Mouse (Mus musculus): ENCODE measurements around the gene St6gal1. TPM values are rescaled to one million over a fixed set of nuclear protein-coding genes. Genes with fewer than 3 reads are reported as not detected.

St6gal1 gene
- polyA plus RNA-seq, 1 experiment from 2014 or later = 43.5 TPM

DNA sequence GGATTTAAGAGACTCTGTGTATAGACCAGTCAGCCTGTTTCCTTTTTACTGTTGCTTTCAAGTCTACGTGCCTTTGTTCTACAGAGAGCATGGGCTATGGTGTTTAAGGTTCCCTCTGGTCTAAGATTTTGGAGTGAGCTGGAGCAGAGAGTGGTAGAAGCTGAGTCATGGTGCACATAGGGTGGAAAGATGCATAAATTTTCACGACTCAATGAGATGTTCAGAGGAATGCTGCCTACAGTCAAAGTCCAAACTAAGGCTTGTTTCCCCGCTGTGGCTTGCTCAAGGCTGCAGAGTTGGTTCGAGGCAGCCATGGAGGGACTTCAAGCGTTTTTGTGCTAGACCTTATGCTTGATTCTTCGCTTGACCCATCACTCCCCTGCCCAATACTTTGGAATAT is 96.0 kb downstream of the St6gal1 start:
- Histone ChIP-seq H3K4me2 (replicated peaks) (no peak overlapping the region), H3K9me3 (0 out of 2 replicates have a peak, but pooled peaks cover 4% of the 10 kb centered on the region), H3K9ac (no peak overlapping the region), H3K27ac (no peak overlapping the region), H3K4me3 (no peak overlapping the region), H3K4me1 (peaks cover 4% of the 10 kb centered on the region; the same call in 1 of the 2 replicates), H3K36me3 (peaks cover 34% of the 10 kb centered on the region), H3K27me3 (replicated peaks) (no peaks in the 10 kb centered on the region)
- 91% methylated on average over 6 of the region's 6 CpGs for WGBS
- no peak for ATAC-seq (ENCODE audit: low FRiP score, low read depth)

DNA sequence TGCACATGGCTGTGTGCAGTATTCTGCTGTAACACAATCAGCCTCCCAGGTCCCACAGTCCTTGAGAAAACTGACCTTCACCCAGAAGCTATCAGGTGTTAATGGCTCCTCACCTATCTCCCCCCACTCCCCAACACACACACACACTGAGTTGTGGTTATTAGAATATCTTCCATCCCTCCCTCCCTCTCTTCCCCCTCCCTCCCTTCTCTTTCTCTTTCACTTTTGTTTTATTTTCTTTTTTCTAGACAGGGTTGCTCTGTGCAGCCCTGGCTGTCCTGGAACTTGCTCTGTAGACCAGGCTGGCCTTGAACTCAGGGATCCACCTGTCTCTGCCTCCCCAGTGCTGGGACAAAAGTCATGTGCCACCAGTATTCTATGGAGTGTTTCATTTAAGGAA is 97.9 kb downstream of the St6gal1 start:
- Histone ChIP-seq H3K27me3 (replicated peaks) (no peaks in the 10 kb centered on the region), H3K36me3 (peaks cover 32% of the 10 kb centered on the region), H3K9me3 (no peaks in the 10 kb centered on the region), H3K27ac (no peak overlapping the region), H3K9ac (no peak overlapping the region), H3K4me2 (replicated peaks) (no peak overlapping the region), H3K4me3 (no peak overlapping the region), H3K4me1 (peaks cover 4% of the 10 kb centered on the region; the same call in 1 of the 2 replicates)
- no peak for ATAC-seq (ENCODE audit: low FRiP score, low read depth)

DNA sequence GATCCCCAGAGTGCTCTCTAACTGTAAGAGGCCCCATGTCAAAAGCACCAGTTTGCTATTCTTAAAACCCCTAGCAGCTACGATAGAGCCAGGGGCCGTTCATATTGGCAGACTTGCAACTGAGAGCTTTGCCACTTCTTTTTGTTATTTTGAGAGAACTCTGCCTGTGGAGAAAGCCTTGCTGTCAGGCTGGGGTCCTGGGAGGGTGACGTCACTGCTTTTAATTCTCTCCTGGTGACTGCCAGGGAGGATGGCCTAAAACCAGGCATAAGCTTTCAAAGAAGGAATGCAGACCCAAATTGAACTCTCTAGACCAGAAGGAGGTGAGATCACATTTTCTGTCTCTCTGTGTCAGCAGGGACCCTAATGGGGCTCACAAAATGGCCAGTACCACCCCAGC is 99.4 kb downstream of the St6gal1 start:
- no peak overlapping the region for H3K4me2 ChIP-seq (replicated peaks)
- peaks cover 37% of the 10 kb centered on the region for H3K36me3 ChIP-seq
- H3K4me1 ChIP-seq = peaks cover 4% of the 10 kb centered on the region; the same call in 1 of the 2 replicates
- 51% methylated on average over 3 of the region's 3 CpGs for WGBS
- H3K9ac ChIP-seq = no peak overlapping the region
- no peak for ATAC-seq (ENCODE audit: low FRiP score, low read depth)
- H3K4me3 ChIP-seq = no peak overlapping the region
- no peak overlapping the region for H3K27ac ChIP-seq
- H3K27me3 ChIP-seq (replicated peaks) = no peaks in the 10 kb centered on the region
- no peaks in the 10 kb centered on the region for H3K9me3 ChIP-seq

GRCm38 (mm10) chr16:23324867-23325650 is 100.5 kb downstream of the St6gal1 start:
- no peak for ATAC-seq (ENCODE audit: low FRiP score, low read depth)
- Histone ChIP-seq H3K9ac (no peak overlapping the region), H3K4me2 (replicated peaks) (no peak overlapping the region), H3K4me1 (peaks cover 4% of the 10 kb centered on the region; the same call in 1 of the 2 replicates), H3K4me3 (no peak overlapping the region), H3K27ac (no peak overlapping the region), H3K9me3 (no peaks in the 10 kb centered on the region), H3K27me3 (replicated peaks) (no peaks in the 10 kb centered on the region), H3K36me3 (peaks cover 39% of the 10 kb centered on the region)
- 66% methylated on average over 6 of the region's 6 CpGs for WGBS

DNA sequence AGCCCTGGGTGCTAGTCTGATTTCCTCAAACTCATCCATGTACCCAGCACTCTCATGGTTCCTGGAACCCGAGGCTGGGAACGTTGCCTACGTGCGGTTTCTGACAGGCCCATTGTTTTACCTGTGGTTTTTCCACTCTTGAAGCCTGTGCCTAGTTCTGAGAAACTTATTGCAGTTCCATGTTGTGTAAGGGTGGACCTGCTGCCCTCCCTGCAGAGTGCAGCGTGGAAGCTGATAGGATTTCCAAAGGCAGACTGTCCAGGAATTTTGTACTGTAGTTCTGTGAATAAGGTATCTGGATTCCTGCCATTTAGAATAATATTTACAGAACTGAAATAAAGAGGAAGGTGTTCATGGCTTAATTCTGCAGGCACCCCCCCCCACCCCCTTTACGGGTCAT is 102.1 kb downstream of the St6gal1 start:
- no peak for ATAC-seq (ENCODE audit: low FRiP score, low read depth)
- Histone ChIP-seq H3K4me3 (no peak overlapping the region), H3K36me3 (peaks cover 33% of the 10 kb centered on the region), H3K27ac (no peak overlapping the region), H3K9ac (no peak overlapping the region), H3K27me3 (replicated peaks) (no peaks in the 10 kb centered on the region), H3K4me2 (replicated peaks) (no peak overlapping the region), H3K9me3 (no peaks in the 10 kb centered on the region), H3K4me1 (peaks cover 4% of the 10 kb centered on the region; the same call in 1 of the 2 replicates)
- 94% methylated on average over 6 of the region's 6 CpGs for WGBS

DNA sequence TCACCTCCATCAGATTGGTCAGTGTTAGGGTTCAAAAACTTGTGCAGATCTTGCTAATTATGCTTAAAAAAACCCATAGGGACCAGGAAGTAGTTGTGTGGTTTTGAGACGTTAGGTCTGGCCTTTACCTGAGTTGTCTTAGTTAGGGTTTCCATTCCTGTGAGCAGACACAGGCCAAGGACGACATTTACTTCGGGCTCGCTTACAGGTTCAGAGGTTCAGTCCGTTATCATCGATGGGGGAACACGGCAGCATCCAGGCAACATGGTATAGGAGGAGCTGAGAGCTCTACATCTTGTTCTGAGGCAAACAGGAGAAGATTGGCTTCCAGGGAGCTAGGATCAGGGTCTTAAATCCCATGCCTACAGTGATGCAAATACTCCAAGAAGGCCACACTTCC is 102.7 kb downstream of the St6gal1 start:
- H3K9ac ChIP-seq = no peak overlapping the region
- no peak overlapping the region for H3K4me3 ChIP-seq
- ATAC-seq (ENCODE audit: low FRiP score, low read depth) = no peak
- peaks cover 34% of the 10 kb centered on the region for H3K36me3 ChIP-seq
- H3K9me3 ChIP-seq = no peaks in the 10 kb centered on the region
- no peaks in the 10 kb centered on the region for H3K27me3 ChIP-seq (replicated peaks)
- H3K4me2 ChIP-seq (replicated peaks) = no peak overlapping the region
- peaks cover 4% of the 10 kb centered on the region; the same call in 1 of the 2 replicates for H3K4me1 ChIP-seq
- no peak overlapping the region for H3K27ac ChIP-seq
- WGBS = 94% methylated on average over 7 of the region's 7 CpGs

GRCm38 (mm10) chr16:23328201-23328600 is 103.7 kb downstream of the St6gal1 start:
- Histone ChIP-seq H3K4me2 (replicated peaks) (no peak overlapping the region), H3K4me3 (no peak overlapping the region), H3K9me3 (no peaks in the 10 kb centered on the region), H3K27ac (no peak overlapping the region), H3K27me3 (replicated peaks) (no peaks in the 10 kb centered on the region), H3K9ac (no peak overlapping the region), H3K36me3 (peaks cover 37% of the 10 kb centered on the region), H3K4me1 (peaks cover 4% of the 10 kb centered on the region; the same call in 1 of the 2 replicates)
- WGBS = 91% methylated on average over 7 of the region's 7 CpGs
- ATAC-seq (ENCODE audit: low FRiP score, low read depth) = no peak

DNA sequence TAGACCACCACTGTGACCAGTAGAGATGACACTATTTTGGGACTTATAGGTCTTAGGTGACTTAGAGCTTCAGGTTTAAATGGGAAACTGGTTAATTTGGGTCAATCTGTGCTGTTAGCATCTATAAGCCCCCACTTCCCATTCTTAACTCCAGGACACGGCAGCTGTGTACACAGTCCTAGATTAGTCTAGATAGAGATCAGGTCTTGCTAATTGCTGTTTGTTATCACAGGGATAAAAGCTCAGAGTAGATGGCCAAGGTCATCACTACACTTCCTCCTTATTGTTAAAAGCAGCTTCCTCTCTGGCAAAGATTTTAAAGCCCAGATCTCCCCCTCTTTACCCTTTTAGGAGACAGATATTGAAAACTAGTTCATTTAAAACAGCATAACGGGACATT is 107.6 kb downstream of the St6gal1 start:
- ATAC-seq (ENCODE audit: low FRiP score, low read depth) = no peak
- H3K4me3 ChIP-seq = no peak overlapping the region
- H3K9me3 ChIP-seq = no peaks in the 10 kb centered on the region
- H3K27me3 ChIP-seq (replicated peaks) = no peaks in the 10 kb centered on the region
- H3K27ac ChIP-seq = no peak overlapping the region
- WGBS = 87% methylated on average over 2 of the region's 2 CpGs
- no peaks in the 10 kb centered on the region for H3K4me1 ChIP-seq
- no peak overlapping the region for H3K4me2 ChIP-seq (replicated peaks)
- peaks cover 41% of the 10 kb centered on the region for H3K36me3 ChIP-seq
- H3K9ac ChIP-seq = no peak overlapping the region

- H3K4me1 ChIP-seq = no peaks in the 10 kb centered on the region
- H3K4me3 ChIP-seq = no peak overlapping the region
- 82% methylated on average over 6 of the region's 6 CpGs for WGBS
- H3K27me3 ChIP-seq (replicated peaks) = no peaks in the 10 kb centered on the region
- H3K4me2 ChIP-seq (replicated peaks) = no peak overlapping the region
- H3K27ac ChIP-seq = no peak overlapping the region
- H3K9me3 ChIP-seq = no peaks in the 10 kb centered on the region
- ATAC-seq (ENCODE audit: low FRiP score, low read depth) = no peak
- H3K9ac ChIP-seq = no peak overlapping the region
- peaks cover 38% of the 10 kb centered on the region for H3K36me3 ChIP-seq
Measured at GRCm38 (mm10) chr16:23332686-23333085, 108.1 kb downstream of the St6gal1 start.

GRCm38 (mm10) chr16:23333875-23334551 is 109.5 kb downstream of the St6gal1 start:
- no peaks in the 10 kb centered on the region for H3K4me1 ChIP-seq
- no peak overlapping the region for H3K4me3 ChIP-seq
- H3K36me3 ChIP-seq = peaks cover 30% of the 10 kb centered on the region
- no peak overlapping the region for H3K4me2 ChIP-seq (replicated peaks)
- no peak overlapping the region for H3K27ac ChIP-seq
- H3K27me3 ChIP-seq (replicated peaks) = no peaks in the 10 kb centered on the region
- H3K9me3 ChIP-seq = no peaks in the 10 kb centered on the region
- 81% methylated on average over 6 of the region's 6 CpGs for WGBS
- no peak for ATAC-seq (ENCODE audit: low FRiP score, low read depth)
- H3K9ac ChIP-seq = no peak overlapping the region

DNA sequence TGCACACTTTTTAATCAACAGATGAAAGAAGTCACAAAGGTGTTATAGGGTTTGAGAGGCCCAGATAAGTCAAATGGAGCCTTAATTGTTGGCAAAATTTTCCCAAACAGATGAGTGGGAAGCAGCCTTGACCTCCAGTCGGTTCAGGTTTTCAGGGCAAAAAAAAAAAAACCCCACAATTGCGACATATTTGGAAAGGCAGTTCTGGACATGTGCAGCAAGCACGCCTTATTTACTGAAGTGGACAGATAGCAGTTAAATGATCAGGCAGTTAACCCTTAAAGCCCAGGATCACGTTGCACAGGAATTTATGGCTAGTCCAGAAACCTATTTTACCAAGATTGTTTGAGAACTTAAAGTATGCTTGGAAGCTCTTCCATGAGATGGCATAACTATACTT is 112.8 kb downstream of the St6gal1 start:
- no peak overlapping the region for H3K4me2 ChIP-seq (replicated peaks)
- H3K27ac ChIP-seq = no peak overlapping the region
- no peaks in the 10 kb centered on the region for H3K27me3 ChIP-seq (replicated peaks)
- no peaks in the 10 kb centered on the region for H3K4me1 ChIP-seq
- no peak overlapping the region for H3K4me3 ChIP-seq
- H3K9ac ChIP-seq = no peak overlapping the region
- H3K9me3 ChIP-seq = no peaks in the 10 kb centered on the region
- no peak for ATAC-seq (ENCODE audit: low FRiP score, low read depth)
- H3K36me3 ChIP-seq = peaks cover 31% of the 10 kb centered on the region
- WGBS = 79% methylated on average over 4 of the region's 4 CpGs

DNA sequence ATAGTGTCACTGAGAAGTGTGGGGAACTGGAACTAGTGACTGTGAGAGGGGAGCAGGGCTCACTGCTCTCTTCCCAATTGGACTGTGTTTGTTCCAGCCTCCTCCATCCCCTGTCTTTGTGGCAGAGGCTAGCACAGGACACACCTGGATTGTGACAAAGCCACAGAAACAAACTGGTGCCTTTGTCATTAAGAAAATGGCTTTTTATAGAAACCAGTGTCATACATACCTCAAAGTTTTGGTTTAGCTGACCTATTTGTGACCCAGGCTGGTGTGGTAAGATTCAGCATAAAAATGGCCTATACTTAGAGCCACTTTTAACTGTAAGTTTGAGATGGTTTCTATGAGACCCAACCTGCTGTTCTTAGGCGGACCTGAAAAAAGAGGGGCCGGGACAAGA is 116.7 kb downstream of the St6gal1 start:
- Histone ChIP-seq H3K27me3 (replicated peaks) (no peaks in the 10 kb centered on the region), H3K36me3 (peaks cover 36% of the 10 kb centered on the region), H3K9me3 (no peaks in the 10 kb centered on the region), H3K4me3 (no peak overlapping the region), H3K4me2 (replicated peaks) (no peak overlapping the region), H3K9ac (no peak overlapping the region), H3K4me1 (no peaks in the 10 kb centered on the region), H3K27ac (no peak overlapping the region)
- ATAC-seq (ENCODE audit: low FRiP score, low read depth) = no peak
- WGBS = 100% methylated on average over 2 of the region's 2 CpGs

Measured in neural tube, embryonic 12.5 days (tissue).